Mouse (Mus musculus) midbrain, embryonic 10.5 days (tissue): Measurements from ENCODE around the gene Fam129a. TPM values are rescaled to one million over a fixed set of nuclear protein-coding genes. Genes with fewer than 3 reads are reported as not detected.

Source experiments
- DNase-seq: peaks from one replicate; pipeline ENCODE4 v3.0.0-alpha.2; 2017; ENCODE audit warnings: low spot score
- H3K27ac ChIP-seq: fragments of 300-500 bp; sonication (generic); replicated peaks from 2 replicates; pipeline ENCODE4 v1.5.1; 2016; ENCODE audit warnings: mild to moderate bottlenecking
- H3K27me3 ChIP-seq: fragments of 300-500 bp; sonication (generic); 2 replicates; pipeline ENCODE4 v1.6.1; 2016; ENCODE audit warnings: low read depth, mild to moderate bottlenecking; ENCODE audit not compliant: poor library complexity, severe bottlenecking
- H3K36me3 ChIP-seq: fragments of 300-500 bp; sonication (generic); 2 replicates; pipeline ENCODE4 v1.6.1; 2016; ENCODE audit warnings: mild to moderate bottlenecking, moderate library complexity
- H3K4me1 ChIP-seq: fragments of 300-500 bp; sonication (generic); 2 replicates; pipeline ENCODE4 v1.6.1; 2016
- H3K4me3 ChIP-seq: fragments of 300-500 bp; sonication (generic); 2 replicates; pipeline ENCODE4 v1.5.1; 2016; ENCODE audit warnings: mild to moderate bottlenecking, moderate library complexity
- H3K9me3 ChIP-seq: fragments of 300-500 bp; sonication (generic); replicated peaks from 2 replicates; pipeline ENCODE4 v1.6.1; 2016; ENCODE audit warnings: mild to moderate bottlenecking
- WGBS: fragments of 180-500 bp; shearing (Covaris S2); methylation state at CpG from one replicate; pipeline ENCODE4 v1.1.7; 2016; 5-methylcytosine and 5-hydroxymethylcytosine counted together
- polyA plus RNA-seq: library from polyadenylated mRNA; unstranded; fragments of >200 nt; fragmentation: Nextera tagmentation; extraction: Ambion mirVana; gene quantifications from 2 replicates; pipeline ENCODE4 v1.2.1, GENCODE M21; 2016

Fam129a gene
- polyA plus RNA-seq, 1 experiment from 2014 or later, result 0.31 TPM

DNA sequence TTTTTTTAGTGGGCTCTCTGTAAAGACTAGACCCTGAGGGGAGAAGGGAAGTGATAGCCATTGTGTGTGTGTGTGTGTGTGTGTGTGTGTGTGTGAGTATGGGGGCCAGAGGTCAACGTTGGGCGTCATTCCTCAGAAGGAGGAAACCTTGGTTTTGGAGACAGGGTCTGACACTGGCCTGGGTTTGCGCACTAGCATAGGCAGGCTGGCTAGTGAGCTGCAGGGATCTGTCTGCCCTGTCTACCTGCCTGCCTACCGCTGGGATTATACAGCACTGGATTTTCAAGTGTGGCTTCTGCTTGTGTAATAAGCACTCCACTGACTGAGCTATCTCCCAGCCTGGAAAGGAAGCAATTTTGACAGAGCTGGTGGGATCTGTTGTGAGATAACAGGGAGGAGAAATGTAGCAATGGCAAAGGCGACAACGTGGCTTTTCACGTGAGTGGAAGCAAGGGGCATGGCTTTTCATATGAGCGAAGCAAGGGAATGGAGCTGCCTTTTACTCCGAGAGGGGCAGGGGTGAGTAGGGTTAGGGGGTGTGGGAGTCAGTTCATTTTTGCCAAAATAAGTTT is 66.5 kb downstream of the Fam129a start:
- 87% methylated on average over 9 of the region's 9 CpGs for WGBS
- no peak for DNase-seq

DNA sequence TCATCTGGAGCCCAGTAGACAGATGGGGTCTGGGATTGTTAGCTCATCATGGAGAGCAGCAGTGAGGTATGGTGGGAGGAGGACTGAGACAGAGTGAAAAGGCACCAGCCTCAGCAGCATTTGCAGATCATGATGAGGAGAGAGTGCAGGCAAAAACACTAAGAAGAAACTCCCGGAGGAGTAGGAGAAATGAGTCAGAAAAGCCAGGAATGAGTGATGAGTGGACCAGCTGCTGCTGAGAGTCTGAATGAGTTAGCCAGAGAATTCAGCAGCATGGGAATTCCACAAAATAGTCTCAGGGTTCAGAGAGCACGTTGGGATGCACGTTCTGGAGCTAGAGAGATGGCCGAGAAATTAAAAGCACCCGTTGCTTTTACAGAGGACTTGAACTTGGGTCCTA is 67.4 kb downstream of the Fam129a start:
- WGBS, result 86% methylated on average over 5 of the region's 5 CpGs
- Histone ChIP-seq H3K27me3 (no peaks in the 10 kb centered on the region), H3K36me3 (no peaks in the 10 kb centered on the region), H3K9me3 (no peaks in the 10 kb centered on the region), H3K4me3 (no peak overlapping the region), H3K4me1 (no peaks in the 10 kb centered on the region), H3K27ac (no peak overlapping the region)
- DNase-seq, result no peak

More for the DNA sequence above, 66.5 kb downstream of the Fam129a start:
- H3K27ac ChIP-seq, result no peak overlapping the region
- no peaks in the 10 kb centered on the region for H3K36me3 ChIP-seq
- no peak overlapping the region for H3K4me3 ChIP-seq
- H3K4me1 ChIP-seq, result no peaks in the 10 kb centered on the region
- 0 out of 2 replicates have a peak, but pooled peaks cover 2% of the 10 kb centered on the region for H3K9me3 ChIP-seq
- no peaks in the 10 kb centered on the region for H3K27me3 ChIP-seq

DNA sequence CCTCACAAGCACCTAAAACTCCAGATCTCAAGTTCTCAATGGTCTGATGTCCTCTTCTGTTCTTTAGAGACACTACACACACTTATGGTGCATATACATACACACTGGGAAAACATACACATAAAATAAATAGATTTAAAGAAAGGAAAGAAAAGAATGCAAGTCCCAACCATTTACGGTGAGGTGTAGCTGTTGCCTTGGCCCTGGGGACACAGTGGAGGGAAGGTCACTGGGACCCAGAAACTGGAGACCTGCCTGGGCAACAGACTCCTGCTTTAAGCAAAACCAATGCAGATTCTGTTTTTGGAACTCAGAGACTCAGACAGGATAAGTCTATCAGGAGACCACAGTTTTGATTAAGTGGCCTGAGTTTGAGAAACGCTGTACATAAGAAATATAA is 67.8 kb downstream of the Fam129a start:
- WGBS, result 94% methylated on average over 2 of the region's 2 CpGs

DNA sequence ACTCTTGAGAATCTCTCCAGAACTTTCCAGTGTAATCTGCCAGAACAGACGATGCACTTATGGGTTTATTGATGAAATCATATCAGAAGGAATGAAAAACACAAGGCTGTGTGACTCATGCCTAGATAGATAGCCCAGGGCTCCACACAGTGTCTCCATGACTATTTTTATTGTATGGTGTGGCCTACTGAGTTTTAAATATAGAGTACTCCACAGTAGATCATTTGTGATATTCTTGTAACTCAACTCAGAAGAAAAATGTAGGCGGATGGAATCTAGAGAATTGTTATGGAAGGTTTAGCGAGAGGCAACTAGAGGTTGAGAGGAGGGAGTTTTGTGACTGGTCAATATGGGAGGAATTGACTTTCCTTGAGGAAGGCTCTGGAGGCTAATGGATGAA is 75.4 kb downstream of the Fam129a start:
- no peak for DNase-seq
- no peaks in the 10 kb centered on the region for H3K4me1 ChIP-seq
- no peaks in the 10 kb centered on the region for H3K36me3 ChIP-seq
- no peak overlapping the region for H3K4me3 ChIP-seq
- H3K27ac ChIP-seq, result no peak overlapping the region
- H3K9me3 ChIP-seq, result no peaks in the 10 kb centered on the region
- H3K27me3 ChIP-seq, result no peaks in the 10 kb centered on the region
- WGBS, result 93% methylated on average over 3 of the region's 3 CpGs

More for the DNA sequence above, 67.8 kb downstream of the Fam129a start:
- no peaks in the 10 kb centered on the region for H3K9me3 ChIP-seq
- no peaks in the 10 kb centered on the region for H3K4me1 ChIP-seq
- DNase-seq, result no peak
- no peaks in the 10 kb centered on the region for H3K27me3 ChIP-seq
- H3K36me3 ChIP-seq, result no peaks in the 10 kb centered on the region
- H3K27ac ChIP-seq, result no peak overlapping the region
- no peak overlapping the region for H3K4me3 ChIP-seq

DNA sequence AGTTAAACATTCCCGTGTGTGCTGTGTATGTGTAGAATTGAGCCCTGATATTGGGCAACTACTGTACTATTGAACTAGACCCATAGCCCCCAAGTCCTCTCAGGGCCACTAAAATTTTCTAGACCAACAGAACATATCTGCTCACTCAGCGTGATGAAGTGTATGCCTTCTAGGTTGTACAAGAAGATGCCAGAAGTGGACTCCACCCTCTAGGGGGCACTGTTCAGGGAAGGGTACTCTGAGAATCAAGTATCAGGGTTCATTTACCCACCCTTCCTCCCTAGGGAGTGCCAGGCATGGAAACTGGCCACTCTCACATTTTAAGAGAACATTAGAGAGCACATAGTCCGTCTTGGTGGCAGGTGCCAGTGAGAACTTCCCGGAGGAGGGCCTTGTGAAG is 77.1 kb downstream of the Fam129a start:
- H3K4me1 ChIP-seq, result no peaks in the 10 kb centered on the region
- H3K36me3 ChIP-seq, result no peaks in the 10 kb centered on the region
- H3K27me3 ChIP-seq, result no peaks in the 10 kb centered on the region
- H3K9me3 ChIP-seq, result no peaks in the 10 kb centered on the region
- H3K27ac ChIP-seq, result no peak overlapping the region
- DNase-seq, result no peak
- 91% methylated on average over 4 of the region's 4 CpGs for WGBS
- no peak overlapping the region for H3K4me3 ChIP-seq

DNA sequence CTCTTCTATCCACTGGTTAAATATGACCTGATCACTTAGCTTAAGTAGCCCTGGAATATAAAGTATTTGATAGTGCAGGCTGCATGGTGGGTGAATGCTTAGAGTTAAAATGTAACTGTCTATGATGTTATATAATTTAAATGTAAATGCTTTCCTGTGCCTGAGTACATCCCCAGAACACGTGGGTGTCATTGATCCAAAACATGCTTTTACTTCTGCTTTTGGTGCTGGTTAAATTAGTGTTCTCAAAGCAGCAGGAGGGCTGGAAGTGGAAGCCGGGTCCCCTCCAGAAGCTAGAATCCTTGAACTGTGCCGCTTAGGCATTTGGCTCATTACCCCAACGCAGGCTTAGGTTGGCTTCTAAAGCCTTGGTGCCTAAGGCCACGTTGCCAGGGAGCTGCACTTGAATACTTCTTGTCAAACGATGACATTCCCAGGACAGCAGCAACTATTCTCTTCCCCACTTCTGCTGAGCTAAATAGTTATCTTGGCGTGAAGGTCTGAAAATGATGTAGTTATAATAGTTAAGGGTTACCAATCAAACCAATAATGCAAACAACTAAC is 86.1 kb downstream of the Fam129a start:
- no peaks in the 10 kb centered on the region for H3K36me3 ChIP-seq
- no peak overlapping the region for H3K4me3 ChIP-seq
- no peak for DNase-seq
- no peak overlapping the region for H3K27ac ChIP-seq
- no peaks in the 10 kb centered on the region for H3K4me1 ChIP-seq
- H3K27me3 ChIP-seq, result no peaks in the 10 kb centered on the region
- 72% methylated on average over 7 of the region's 7 CpGs for WGBS
- H3K9me3 ChIP-seq, result no peaks in the 10 kb centered on the region

DNA sequence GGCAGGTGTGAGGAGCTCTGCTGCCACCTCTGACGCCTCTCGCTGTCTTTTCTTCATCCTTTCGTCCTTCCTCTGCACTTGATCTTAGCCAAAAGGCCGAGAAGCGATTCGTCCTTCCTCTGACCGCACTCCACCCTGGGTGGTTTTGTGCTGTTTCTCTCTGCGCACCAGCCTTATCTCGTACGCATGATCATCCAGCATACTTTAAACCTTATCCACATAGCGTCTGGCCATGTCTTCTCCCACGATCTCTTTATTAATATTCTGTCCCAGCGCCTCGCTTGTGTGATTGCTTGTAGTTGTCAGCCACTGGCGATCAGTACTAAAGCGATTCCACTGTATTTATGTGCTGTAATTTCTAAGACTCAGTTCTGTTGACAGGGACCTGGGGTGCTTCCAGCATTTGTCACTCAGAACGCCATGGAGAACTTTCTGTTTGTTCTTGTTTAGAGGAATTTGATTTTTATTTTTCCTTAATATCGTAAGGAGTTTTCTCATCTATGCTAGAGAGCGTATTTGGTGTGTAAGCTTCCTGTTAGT is 87.4 kb downstream of the Fam129a start:
- H3K27me3 ChIP-seq, result no peaks in the 10 kb centered on the region
- H3K9me3 ChIP-seq, result no peaks in the 10 kb centered on the region
- WGBS, result 90% methylated on average over 19 of the region's 19 CpGs

DNA sequence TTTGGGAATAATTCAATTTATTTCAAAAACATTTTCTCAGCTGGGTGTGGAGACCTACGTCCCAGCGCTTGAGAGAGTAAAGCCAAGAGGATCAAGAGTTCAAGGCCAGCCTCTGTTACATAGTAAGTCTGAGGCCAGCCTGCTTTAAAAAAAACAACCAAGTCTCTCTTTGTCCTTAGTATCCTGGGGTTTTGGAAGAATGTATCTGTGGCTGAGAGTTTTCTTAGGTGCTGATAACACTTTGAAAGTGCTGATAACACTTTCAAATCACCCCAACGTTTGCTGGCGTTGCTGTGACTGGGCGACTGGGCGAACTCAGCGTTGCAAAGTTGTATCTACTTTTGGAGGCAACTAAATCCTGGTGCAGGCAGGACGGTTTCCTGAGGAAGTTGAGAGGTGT is 88.7 kb downstream of the Fam129a start:
- Histone ChIP-seq H3K27ac (no peak overlapping the region), H3K4me1 (no peaks in the 10 kb centered on the region), H3K27me3 (no peaks in the 10 kb centered on the region), H3K36me3 (no peaks in the 10 kb centered on the region), H3K9me3 (no peaks in the 10 kb centered on the region), H3K4me3 (no peak overlapping the region)
- WGBS, result 82% methylated on average over 8 of the region's 8 CpGs
- no peak for DNase-seq

More for the DNA sequence above, 87.4 kb downstream of the Fam129a start:
- Histone ChIP-seq H3K4me3 (no peak overlapping the region), H3K27ac (no peak overlapping the region), H3K4me1 (no peaks in the 10 kb centered on the region), H3K36me3 (no peaks in the 10 kb centered on the region)
- DNase-seq, result no peak

DNA sequence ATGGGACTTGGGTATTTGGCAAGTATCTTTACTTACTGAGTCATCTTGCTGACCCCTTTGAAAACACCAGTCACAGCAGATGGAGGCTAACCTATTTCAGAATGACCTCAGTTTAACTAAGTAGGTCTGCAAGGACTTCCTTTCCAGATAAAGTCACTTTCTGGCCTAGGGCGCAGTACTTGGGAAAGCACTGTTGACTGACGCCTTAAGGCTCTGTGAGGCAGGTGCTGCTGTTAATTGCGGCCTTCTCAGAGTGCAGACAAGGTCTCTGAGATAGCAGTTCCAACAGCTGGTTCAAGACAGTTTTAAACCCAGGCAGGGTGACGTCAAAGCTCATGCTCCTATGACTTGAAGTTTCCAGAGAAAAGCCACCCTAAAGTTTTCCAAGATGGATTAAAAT is 89.3 kb downstream of the Fam129a start:
- Histone ChIP-seq H3K27me3 (no peaks in the 10 kb centered on the region), H3K4me3 (no peak overlapping the region), H3K27ac (no peak overlapping the region), H3K9me3 (no peaks in the 10 kb centered on the region), H3K36me3 (no peaks in the 10 kb centered on the region), H3K4me1 (no peaks in the 10 kb centered on the region)
- no peak for DNase-seq
- 89% methylated on average over 4 of the region's 4 CpGs for WGBS

DNA sequence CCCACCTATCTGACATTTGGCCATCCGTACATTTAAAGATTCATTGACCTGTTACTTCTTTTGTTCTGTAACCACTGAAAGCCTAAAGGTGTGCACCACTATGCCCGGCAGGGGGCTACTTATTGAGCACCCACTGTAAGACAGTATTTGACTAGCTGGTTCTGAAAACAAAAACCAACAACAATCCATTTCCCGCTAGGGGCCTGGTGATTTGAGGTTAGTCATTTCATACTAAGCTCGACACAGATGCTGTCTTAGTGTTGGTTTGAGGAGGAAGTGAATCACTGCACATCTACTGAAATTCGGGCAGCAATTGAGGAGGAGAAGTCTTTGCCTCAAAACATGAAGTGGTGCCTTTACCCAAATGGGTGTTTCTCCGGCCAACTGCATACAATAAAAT is 89.9 kb downstream of the Fam129a start:
- no peaks in the 10 kb centered on the region for H3K4me1 ChIP-seq
- no peaks in the 10 kb centered on the region for H3K27me3 ChIP-seq
- no peak overlapping the region for H3K27ac ChIP-seq
- no peak overlapping the region for H3K4me3 ChIP-seq
- no peaks in the 10 kb centered on the region for H3K9me3 ChIP-seq
- no peaks in the 10 kb centered on the region for H3K36me3 ChIP-seq
- DNase-seq, result no peak
- 88% methylated on average over 6 of the region's 6 CpGs for WGBS

DNA sequence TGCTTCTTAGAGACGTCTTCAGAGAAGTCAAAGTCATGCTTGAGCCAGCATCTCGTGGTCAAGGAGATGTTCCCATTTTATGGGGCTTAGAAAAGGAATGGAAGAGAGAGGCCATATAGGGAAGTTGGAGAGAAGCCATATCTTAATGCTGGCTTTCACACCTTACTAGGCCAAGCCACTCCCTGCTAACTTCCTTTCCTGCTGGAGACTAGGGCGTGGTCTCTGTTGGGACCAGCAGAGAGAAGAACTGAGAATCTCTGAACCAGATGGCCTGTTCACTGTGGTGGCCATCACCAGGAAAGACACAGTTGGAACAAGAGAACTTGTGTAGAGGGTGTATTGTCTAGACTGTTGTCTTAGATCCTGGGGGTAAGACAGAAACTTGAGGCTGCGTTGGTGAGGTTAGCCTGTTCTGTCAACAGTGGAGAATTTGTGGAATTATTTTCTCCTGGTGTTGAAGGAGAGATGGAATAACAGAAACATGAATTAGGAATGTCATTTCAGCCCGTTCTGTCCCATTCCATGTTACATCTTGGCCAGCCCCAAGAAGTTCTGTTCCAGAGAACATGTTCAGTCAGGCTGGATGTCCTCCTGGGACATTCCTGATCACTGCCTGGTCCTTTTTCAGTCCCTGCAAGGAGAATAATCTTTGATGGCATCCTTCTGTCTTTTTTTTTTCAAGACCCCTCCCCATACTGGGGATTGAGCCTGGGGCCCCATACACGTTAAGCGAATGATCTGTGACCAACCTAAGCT is 90.9 kb downstream of the Fam129a start:
- no peaks in the 10 kb centered on the region for H3K4me1 ChIP-seq
- H3K36me3 ChIP-seq, result no peaks in the 10 kb centered on the region
- 86% methylated on average over 7 of the region's 7 CpGs for WGBS
- no peaks in the 10 kb centered on the region for H3K9me3 ChIP-seq
- no peaks in the 10 kb centered on the region for H3K27me3 ChIP-seq
- DNase-seq, result no peak
- H3K27ac ChIP-seq, result no peak overlapping the region
- H3K4me3 ChIP-seq, result no peak overlapping the region

DNA sequence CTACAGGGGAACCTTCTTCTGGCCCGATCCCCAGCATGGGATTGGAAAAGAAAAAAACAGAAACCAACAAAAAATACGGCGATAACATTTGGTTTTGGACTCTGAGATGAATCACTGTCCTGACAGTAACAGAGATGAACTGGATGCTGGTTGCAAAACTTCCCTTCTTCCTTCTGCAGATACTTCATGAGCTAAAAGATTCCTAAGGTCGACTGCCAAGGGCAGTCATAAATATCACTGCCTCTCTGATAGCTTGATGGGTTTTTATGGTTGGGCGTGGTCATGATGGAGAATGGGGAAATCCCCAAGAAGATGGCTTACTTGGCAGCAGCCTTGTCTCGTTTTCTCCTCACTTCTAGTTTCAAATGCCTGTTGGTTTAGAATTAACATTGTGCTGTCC is 92.0 kb downstream of the Fam129a start:
- no peak for DNase-seq
- 91% methylated on average over 6 of the region's 6 CpGs for WGBS
- Histone ChIP-seq H3K27me3 (no peaks in the 10 kb centered on the region), H3K4me3 (no peak overlapping the region), H3K9me3 (no peaks in the 10 kb centered on the region), H3K4me1 (no peaks in the 10 kb centered on the region), H3K36me3 (no peaks in the 10 kb centered on the region), H3K27ac (no peak overlapping the region)

DNA sequence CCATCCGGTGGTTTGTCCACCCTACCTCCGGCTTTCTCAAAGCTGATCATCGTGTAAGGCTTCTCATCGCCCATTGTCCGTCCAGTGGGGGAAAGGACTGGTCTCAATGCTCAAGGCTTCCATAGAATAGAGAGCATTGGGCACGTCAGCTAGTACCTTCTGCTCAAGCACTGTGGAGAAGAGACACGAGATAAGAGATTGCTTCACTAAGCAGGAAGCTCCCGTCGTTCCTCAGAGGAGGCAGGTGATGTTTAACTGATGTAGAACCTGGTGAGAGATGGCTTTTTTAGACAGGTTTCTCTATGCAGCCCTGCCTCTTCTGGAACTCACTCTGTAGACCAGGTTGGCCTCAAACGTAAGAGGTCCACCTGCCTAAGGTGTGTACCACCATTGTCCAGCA is 93.4 kb downstream of the Fam129a start:
- H3K4me1 ChIP-seq, result no peaks in the 10 kb centered on the region
- H3K36me3 ChIP-seq, result no peaks in the 10 kb centered on the region
- no peak overlapping the region for H3K27ac ChIP-seq
- H3K27me3 ChIP-seq, result no peaks in the 10 kb centered on the region
- no peak overlapping the region for H3K4me3 ChIP-seq
- 87% methylated on average over 10 of the region's 10 CpGs for WGBS
- DNase-seq, result no peak
- H3K9me3 ChIP-seq, result no peaks in the 10 kb centered on the region
